Mouse (Mus musculus) thymus, postnatal 25 days (tissue): ENCODE data around the gene Cst3.

Experiments
- DNase-seq: peaks from one replicate; pipeline ENCODE4 v3.0.0; 2022

The Cst3 gene

DNA sequence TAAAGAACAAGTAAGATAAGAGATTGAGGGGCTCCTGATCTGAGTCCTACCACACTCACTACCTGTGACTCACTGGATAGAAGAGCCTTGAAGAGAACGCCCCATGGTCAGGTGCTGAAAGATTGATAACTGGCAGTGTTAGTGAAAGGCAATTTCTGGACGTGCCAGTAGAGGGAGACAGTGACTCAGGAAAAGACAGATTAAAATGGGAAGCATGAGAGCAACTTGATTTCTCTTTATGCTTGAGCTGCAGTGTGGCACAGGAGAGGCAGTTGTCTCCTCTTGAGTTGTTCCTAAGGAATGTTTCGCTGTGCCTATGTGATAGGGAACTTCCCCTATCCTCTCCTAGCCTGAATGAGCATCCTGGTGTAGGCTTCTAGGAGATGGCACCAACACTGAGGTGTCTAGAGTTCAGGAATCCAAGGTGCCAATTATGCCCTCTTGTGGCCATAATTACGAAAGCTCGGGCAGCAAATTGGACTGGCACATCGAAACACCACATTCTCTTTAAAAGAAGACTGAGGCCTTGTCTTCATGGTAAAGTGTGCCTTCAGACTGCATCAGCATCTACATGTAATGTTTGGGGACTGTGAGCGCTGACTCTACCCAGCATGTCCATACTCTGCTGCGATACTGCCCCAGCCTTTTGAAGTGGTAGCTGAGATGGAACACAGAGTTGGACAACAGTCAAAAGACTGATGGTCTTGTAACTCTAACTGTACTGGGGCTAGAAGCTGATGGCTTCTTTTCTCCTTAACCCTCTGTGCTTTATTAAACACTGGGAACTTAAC, 24.2 kb downstream of the Cst3 start:
- DNase-seq, result peak; percentile 56

DNA sequence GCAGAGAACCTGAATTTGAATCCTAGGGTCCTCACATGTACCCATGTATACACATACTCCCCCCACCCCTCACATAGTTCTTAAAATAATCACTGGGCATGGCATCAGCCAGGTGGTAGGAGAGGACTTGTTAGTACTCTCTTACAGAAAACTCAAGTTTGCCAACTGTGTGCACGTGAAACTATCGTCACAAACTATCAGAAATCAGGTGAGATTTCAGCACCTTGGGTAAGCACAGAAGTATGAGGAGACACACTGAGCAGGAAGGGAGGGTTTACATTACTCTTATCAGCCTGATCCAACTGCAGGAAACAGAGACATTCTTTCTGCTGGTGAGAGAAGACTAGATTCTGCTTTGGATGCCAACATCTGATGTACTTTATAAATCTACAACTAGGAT, 36.3 kb downstream of the Cst3 start:
- DNase-seq, result no peak

DNA sequence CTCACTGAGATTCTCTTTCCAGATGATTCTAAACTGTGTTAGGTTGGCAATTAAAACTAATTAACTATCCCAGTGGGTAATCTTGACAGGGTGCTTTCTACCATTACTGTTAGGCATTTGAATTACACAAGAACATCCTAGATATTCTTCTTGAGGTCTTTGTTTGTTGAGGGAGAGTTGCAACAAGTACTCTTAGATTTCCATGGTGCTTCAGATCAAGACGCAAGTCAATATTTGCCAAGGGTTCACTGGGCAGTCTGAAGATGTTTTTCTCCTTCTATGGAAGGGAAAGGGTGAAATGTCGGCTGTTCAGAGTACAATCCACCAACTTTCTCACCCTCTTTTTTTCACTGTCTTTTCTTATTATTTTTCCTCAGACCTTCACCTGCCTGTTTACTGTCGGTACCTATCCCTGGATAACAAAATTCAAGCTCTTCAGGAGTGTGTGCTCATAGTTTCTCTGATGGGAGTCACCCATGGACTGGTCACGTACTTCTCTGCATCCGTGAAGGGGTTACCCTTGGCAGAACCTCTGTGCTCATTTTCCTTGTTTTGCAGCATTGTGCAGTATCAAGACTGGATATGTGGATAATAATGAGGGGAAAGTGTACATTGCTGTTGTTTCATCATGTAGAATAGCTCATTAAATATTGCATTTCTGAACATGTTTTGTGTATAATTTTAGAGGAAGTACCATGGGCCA, 37.3 kb downstream of the Cst3 start:
- DNase-seq, result no peak

DNA sequence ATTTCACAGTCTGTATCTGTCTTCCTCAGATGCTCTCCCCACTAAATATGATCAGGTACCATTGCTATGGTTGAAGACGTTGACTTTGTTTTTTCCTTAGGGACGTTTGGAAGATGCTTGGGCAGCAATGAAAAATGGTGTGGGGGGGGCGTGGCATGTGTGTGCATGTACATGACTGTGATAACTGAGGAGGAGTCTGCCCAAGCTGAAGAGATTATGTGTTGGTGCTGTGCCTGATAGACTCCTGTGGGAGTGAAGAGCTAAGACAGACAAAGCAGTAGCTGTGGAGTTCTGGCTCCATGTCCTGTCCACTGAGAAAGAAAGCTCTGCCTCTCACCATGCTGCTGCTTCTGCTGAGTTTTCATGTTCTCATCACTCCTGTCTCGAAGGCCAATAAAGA, 40.6 kb downstream of the Cst3 start, which contains the start of gene Cst9:
Gene Cst9, plus strand, starts transcription at position 236 of the 400 bp plus-strand sequence.
- no peak for DNase-seq

DNA sequence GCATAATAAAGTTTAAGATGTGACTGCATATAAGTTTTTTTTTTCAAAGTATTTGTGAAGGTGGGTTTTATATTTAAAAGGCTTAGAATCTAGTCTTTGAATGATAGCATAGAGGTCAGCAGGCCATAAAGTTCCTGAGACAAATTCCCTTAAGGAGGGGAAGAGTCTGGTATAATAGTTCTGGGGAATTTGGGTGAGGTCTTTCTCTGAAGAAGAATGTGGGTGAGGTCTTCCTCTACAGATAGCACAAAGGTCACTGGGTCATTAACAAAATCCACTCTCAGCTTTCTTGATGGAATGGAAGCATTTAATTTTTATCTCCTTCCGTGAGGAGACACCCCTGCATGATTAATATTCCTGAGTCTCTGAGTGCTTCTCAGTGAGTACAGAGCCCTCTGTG, 49.5 kb downstream of the Cst3 start:
- no peak for DNase-seq
